Mouse (Mus musculus): ENCODE results near the gene Glrp1.

DNA sequence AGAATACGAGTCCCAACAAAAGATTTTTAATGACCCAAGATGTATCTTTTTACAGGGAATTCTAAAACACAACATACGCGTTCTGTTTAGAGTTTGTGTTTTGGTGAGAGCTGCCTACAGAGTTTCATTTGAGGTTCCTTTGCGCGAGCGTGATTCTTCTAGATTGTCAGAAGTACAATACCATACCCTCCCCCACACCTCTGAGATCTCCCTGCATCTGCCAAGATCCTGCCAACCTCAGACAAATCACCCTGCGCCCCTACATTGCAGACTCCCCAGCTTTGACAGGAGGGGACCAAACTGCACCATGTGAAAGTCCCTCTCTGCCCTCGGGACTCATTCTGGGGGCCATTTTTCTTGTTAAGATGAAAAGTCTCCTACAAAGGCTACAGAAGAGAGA, 29.3 kb downstream of the Glrp1 start:
- TF ChIP-seq EP300 (IDR thresholded peaks at IDR 0.05; ENCODE audit: low read depth) (no peak), CTCF (IDR thresholded peaks at IDR 0.05; ENCODE audit: low read depth) (no peak)

Measured in liver, embryonic 14.5 days (tissue).